Mouse (Mus musculus) heart, postnatal 0 days (tissue): ENCODE measurements around the gene Zswim8. TPM values are rescaled to one million over a fixed set of nuclear protein-coding genes. Genes with fewer than 3 reads are reported as not detected.
A peak's percentile ranks its signal among the peaks of the same experiment; 100 is the strongest.
"Not testable (repeated sequence)": the region's sequence is repeated elsewhere in the genome, so short reads cannot be mapped to it uniquely, and the experiment has no call there.

Experiments
- ATAC-seq: fragments of 200-750 bp; cut with Nextera tagmentation; 2 replicates; pipeline ENCODE4 v1.8.0; 2017; ENCODE audit warnings: low read depth, moderate number of reproducible peaks, moderate library complexity; ENCODE audit not compliant: insufficient read depth
- DNase-seq: peaks from one replicate; pipeline ENCODE4 v3.0.0-alpha.2; 2016; ENCODE audit warnings: low spot score
- H3K27ac ChIP-seq: fragments of 300-500 bp; sonication (generic); 2 replicates; pipeline ENCODE4 v1.5.1; 2014; ENCODE audit warnings: low read depth, mild to moderate bottlenecking
- H3K27me3 ChIP-seq: fragments of 300-500 bp; sonication (generic); 2 replicates; pipeline ENCODE4 v1.6.1; 2014; ENCODE audit warnings: low read length, mixed read lengths; ENCODE audit not compliant: control insufficient read depth, insufficient read depth
- H3K36me3 ChIP-seq: fragments of 300-500 bp; sonication (generic); replicated peaks from 2 replicates; pipeline ENCODE4 v1.6.1; 2014; ENCODE audit warnings: low read length, mixed read lengths; ENCODE audit not compliant: control insufficient read depth, insufficient read depth
- H3K4me1 ChIP-seq: fragments of 300-500 bp; sonication (generic); 2 replicates; pipeline ENCODE4 v1.6.1; 2014; ENCODE audit warnings: antibody characterized with exemption; ENCODE audit not compliant: control insufficient read depth, insufficient read depth
- H3K4me2 ChIP-seq: fragments of 300-500 bp; sonication (generic); 2 replicates; pipeline ENCODE4 v1.6.1; 2014; ENCODE audit warnings: low read depth, mild to moderate bottlenecking, low read length, moderate library complexity
- H3K4me3 ChIP-seq: fragments of 300-500 bp; sonication (generic); 2 replicates; pipeline ENCODE4 v1.5.1; 2014; ENCODE audit warnings: low read depth, low read length
- H3K9ac ChIP-seq: fragments of 300-500 bp; sonication (generic); replicated peaks from 2 replicates; pipeline ENCODE4 v1.6.1; 2014; ENCODE audit warnings: low read depth, low read length, mixed read lengths
- H3K9me3 ChIP-seq: fragments of 300-500 bp; sonication (generic); replicated peaks from 2 replicates; pipeline ENCODE4 v1.6.1; 2016; ENCODE audit warnings: low read length; ENCODE audit not compliant: control insufficient read depth
- CTCF ChIP-seq: IDR thresholded peaks from 2 replicates; pipeline ENCODE4 v1.5.1; 2016; ENCODE audit warnings: antibody characterized with exemption, control low read depth, low read depth
- EP300 ChIP-seq: IDR thresholded peaks from 2 replicates; pipeline ENCODE4 v1.6.1; 2016; ENCODE audit warnings: antibody characterized with exemption, low read depth
- WGBS: fragments of 180-500 bp; shearing (Covaris S2); extraction: QIAGEN DNeasy Blood & Tissue Kit; methylation state at CpG from one replicate; pipeline ENCODE4 v1.1.7; 2014; 5-methylcytosine and 5-hydroxymethylcytosine counted together
- polyA plus RNA-seq: library from polyadenylated mRNA; unstranded; fragments of >200 nt; fragmentation: Nextera tagmentation; extraction: Ambion mirVana; gene quantifications from 2 replicates; pipeline ENCODE4 v1.2.1, GENCODE M21; 2015
- total RNA-seq: library from RNA; depleted of rRNA; stranded (reverse); fragments of >200 nt; gene quantifications from 2 replicates; pipeline ENCODE4 v1.2.3, GENCODE M21; 2014; ENCODE audit warnings: low replicate concordance

Zswim8 gene
- total and polyA plus RNA-seq, 2 experiments from 2014 or later = 14.2 to 78.8 TPM

- Histone ChIP-seq H3K9me3 (no peaks in the 10 kb centered on the region), H3K4me2 (no peak overlapping the region), H3K4me1 (peaks cover 29% of the 10 kb centered on the region), H3K27me3 (no peaks in the 10 kb centered on the region), H3K36me3 (peaks cover 18% of the 10 kb centered on the region), H3K9ac (no peak overlapping the region), H3K4me3 (no peak overlapping the region), H3K27ac (no peak overlapping the region; the same call in 1 of the 2 replicates)
- TF ChIP-seq EP300 (no peak), CTCF (no peak)
- no peak for ATAC-seq
- DNase-seq = no peak
- 70% methylated on average over 3 of the region's 3 CpGs for WGBS
Observed at GRCm38 (mm10) chr14:20700362-20700761, 7.0 kb upstream of the Zswim8 start.

DNA sequence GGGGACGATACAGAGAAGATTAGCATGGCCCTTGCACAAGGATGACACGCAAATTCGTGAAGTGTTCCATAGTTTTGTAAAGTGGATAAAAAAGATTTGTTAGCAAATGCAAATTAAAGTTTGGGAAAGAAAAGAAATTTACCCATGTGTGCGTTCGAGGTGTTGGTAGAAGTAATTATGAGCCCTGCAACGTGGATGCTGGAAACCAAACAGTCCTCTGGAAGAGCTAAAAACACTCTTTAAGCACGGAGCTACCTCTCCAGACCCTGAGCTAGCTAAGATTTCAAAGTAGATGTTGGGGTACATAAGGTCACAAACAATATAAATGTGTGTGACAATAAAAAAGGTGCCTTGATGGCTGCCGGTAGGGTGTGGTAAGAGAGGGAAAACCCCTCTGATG, 5.8 kb upstream of the Zswim8 start:
- H3K27me3 ChIP-seq = no peaks in the 10 kb centered on the region
- peak overlapping the region; percentile 94 for H3K9ac ChIP-seq
- H3K4me3 ChIP-seq = peak overlapping the region; percentile 78
- DNase-seq (no peak), ATAC-seq (no peak)
- H3K36me3 ChIP-seq = peaks cover 20% of the 10 kb centered on the region
- peaks cover 21% of the 10 kb centered on the region for H3K4me1 ChIP-seq
- TF ChIP-seq CTCF (no peak), EP300 (no peak)
- H3K27ac ChIP-seq = peak overlapping the region; percentile 97
- peak overlapping the region; percentile 82 for H3K4me2 ChIP-seq
- WGBS = 56% methylated on average over 8 of the region's 8 CpGs
- H3K9me3 ChIP-seq = no peaks in the 10 kb centered on the region

- Histone ChIP-seq H3K27ac (peak overlapping the region; percentile 97), H3K9me3 (no peaks in the 10 kb centered on the region), H3K36me3 (peaks cover 20% of the 10 kb centered on the region), H3K9ac (peak overlapping the region; percentile 94), H3K27me3 (no peaks in the 10 kb centered on the region), H3K4me2 (peak overlapping the region; percentile 82), H3K4me1 (peaks cover 17% of the 10 kb centered on the region), H3K4me3 (peak overlapping the region; percentile 78)
- ATAC-seq (peak; percentile 27), DNase-seq (peak; percentile 59)
- 3% methylated on average over 15 of the region's 15 CpGs for WGBS
- TF ChIP-seq CTCF (no peak), EP300 (no peak)
Observed at GRCm38 (mm10) chr14:20702096-20702740, 5.1 kb upstream of the Zswim8 start.

- H3K4me1 ChIP-seq = peaks cover 17% of the 10 kb centered on the region
- DNase-seq (peak; percentile 76), ATAC-seq (peak; percentile 79)
- peak within 1 kb of the TSS; percentile 97 for H3K27ac ChIP-seq
- H3K9ac ChIP-seq = peak within 1 kb of the TSS; percentile 94
- H3K4me3 ChIP-seq = peak within 1 kb of the TSS; percentile 78
- WGBS = under 1% methylated on average over 61 of the region's 61 CpGs
- TF ChIP-seq CTCF (no peak), EP300 (no peak; the same call in 1 of the 2 replicates)
- no peaks in the 10 kb centered on the region for H3K9me3 ChIP-seq
- H3K4me2 ChIP-seq = peak within 1 kb of the TSS; percentile 82
- peaks cover 20% of the 10 kb centered on the region for H3K36me3 ChIP-seq
- H3K27me3 ChIP-seq = no peaks in the 10 kb centered on the region
Observed at GRCm38 (mm10) chr14:20702741-20703381, 4.5 kb upstream of the Zswim8 start, which contains the start of gene Chchd1. Gene Chchd1 (plus strand): TSS chr14:20703006.

DNA sequence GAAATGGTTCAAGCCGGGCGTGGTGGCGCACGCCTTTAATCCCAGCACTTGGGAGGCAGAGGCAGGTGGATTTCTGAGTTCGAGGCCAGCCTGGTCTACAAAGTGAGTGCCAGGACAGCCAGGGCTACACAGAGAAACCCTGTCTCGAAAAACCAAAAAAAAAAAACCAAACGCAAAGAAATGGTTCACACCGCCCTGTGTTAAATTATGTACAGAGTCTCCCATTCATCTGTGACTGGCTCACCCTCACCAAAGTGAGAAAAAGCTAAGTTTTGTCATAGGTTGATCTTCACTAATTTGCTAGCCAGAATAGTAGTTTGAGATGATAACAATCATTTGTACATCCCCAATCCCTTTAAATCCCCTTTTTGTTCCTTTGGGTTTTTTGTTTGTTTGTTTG, 3.9 kb upstream of the Zswim8 start:
- Histone ChIP-seq H3K4me1 (peaks cover 17% of the 10 kb centered on the region), H3K9ac (peak overlapping the region; percentile 94), H3K4me2 (peak overlapping the region; percentile 82), H3K4me3 (peak overlapping the region; percentile 78), H3K27ac (peak overlapping the region; percentile 97), H3K36me3 (peaks cover 20% of the 10 kb centered on the region)
- ATAC-seq, H3K9me3 ChIP-seq, H3K27me3 ChIP-seq, DNase-seq: not testable (repeated sequence)
- 0 out of 2 replicates have a peak, but pooled peaks have one; percentile 9 for TF ChIP-seq EP300
- WGBS = 5% methylated on average over 8 of the region's 8 CpGs
